Mouse (Mus musculus): ENCODE data around the gene Cpm. TPM values are rescaled to one million over a fixed set of nuclear protein-coding genes. Genes with fewer than 3 reads are reported as not detected.

Cpm gene
- 5.3 and 5.5 TPM in 2 replicates for polyA plus RNA-seq (2015; fragmentation: Nextera tagmentation; extraction: Ambion mirVana)

DNA sequence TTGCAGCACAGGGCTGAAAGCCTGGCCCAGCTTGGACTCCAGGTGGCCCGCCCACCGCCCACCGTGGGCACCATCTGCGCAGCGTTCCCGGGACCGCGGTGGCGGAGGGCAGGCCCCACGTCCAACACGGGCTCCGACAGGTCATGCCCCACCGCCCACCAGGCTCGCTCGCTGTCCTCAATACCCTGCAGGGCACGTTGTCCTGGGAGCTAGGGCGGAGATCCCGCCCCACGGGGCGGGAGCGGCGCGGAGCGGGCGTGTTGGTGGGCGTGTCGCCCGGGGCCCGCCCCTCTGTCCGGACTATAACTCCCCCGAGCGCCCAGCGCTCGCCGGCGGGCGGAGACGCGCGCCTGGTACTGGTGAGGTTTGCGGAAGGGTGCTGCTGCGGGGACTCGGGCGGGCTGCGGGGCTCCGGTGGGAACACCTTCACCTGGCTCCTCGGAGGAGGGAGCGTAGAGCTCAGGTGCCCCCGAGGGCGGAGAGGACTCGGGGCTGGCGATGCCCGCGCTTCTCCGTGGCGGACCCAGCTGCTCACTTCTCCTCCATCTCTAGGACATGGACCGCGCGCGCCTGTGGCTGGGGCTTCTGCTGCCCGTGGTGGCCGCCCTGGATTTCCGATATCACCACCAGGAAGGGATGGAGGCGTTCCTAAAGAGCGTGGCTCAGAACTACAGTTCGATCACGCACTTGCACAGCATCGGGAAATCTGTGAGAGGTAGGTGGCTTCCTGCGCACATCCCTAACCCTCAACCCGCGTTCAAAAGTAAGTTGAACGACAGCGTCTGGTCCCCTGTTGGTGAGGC, at the start of gene Cpm:
Gene Cpm (plus strand): TSS at position 332 of the 803 bp plus-strand sequence.

DNA sequence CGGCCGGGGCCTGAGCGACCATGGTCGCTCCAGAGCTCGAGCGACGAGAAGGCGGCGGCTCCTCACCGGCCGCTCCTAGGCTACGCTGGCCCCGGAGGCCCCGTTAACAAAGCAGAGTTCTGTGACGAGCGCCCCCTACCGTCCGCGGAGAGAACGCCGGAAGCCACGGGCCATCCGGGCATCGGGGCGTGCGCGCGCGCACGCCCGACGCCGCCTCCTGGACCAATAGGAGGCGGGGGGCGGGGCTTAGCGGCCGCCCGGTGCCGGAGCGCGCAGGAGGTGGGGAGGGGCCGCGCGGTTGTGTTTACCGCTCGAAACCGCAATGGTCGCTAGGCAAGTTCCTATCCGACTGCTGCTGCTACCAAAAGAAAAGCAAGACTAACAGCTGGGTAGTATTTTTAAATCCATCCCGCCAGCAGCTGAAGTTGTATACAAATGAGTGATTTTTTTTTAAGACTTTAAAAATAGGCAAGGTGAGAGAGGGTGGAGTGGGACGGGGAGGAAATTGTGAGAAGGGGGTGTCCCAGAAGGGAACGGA, 81.4 kb downstream of the Cpm start, which contains the start of gene Mdm2:
Gene Mdm2 (minus strand): TSS at position 155 of the 538 bp plus-strand sequence.

Other genes with a start within 250 kb of the Cpm start
- gene Cpsf6, start 249.5 kb upstream of the Cpm start, polyA plus RNA-seq (2015; fragmentation: Nextera tagmentation; extraction: Ambion mirVana), result 50.1 and 63.3 TPM in 2 replicates
- 33.0 and 36.9 TPM in 2 replicates for gene Mdm2, start 81.3 kb downstream of the Cpm start, polyA plus RNA-seq (2015; fragmentation: Nextera tagmentation; extraction: Ambion mirVana)
- 9.0 and 10.3 TPM in 2 replicates for gene Slc35e3, start 116.9 kb downstream of the Cpm start, polyA plus RNA-seq (2015; fragmentation: Nextera tagmentation; extraction: Ambion mirVana)
- gene Nup107, start 163.2 kb downstream of the Cpm start, polyA plus RNA-seq (2015; fragmentation: Nextera tagmentation; extraction: Ambion mirVana), result 17.2 and 25.5 TPM in 2 replicates
- gene Rap1b, start 216.5 kb downstream of the Cpm start, polyA plus RNA-seq (2015; fragmentation: Nextera tagmentation; extraction: Ambion mirVana), result 202 and 212 TPM in 2 replicates